Mouse (Mus musculus) MEL (cell line): ENCODE measurements around the gene Mtfmt. TPM values are rescaled to one million over a fixed set of nuclear protein-coding genes. Genes with fewer than 3 reads are reported as not detected.

Experiments used
- DNase-seq: peaks from one replicate; pipeline ENCODE4 v3.0.0; 2011; ENCODE audit warnings: low read depth, low spot score
- H3K27ac ChIP-seq: 2 replicates; pipeline ENCODE4 v1.5.1; 2012; ENCODE audit warnings: low read depth, mild to moderate bottlenecking, control low read depth, low read length, moderate library complexity; ENCODE audit not compliant: control insufficient read depth
- H3K27me3 ChIP-seq, 2 experiments: fragments of 150-350 bp in 1 of 2; sonication (generic) in 1 of 2; 2 replicates each; pipeline ENCODE4 v1.6.1; 2012; ENCODE audit warnings: low read length in 2 of 2, mild to moderate bottlenecking in 2 of 2, improper control_type of control experiment in 1 of 2, moderate library complexity in 1 of 2; ENCODE audit not compliant: insufficient read depth in 2 of 2, control insufficient read depth in 1 of 2
- H3K36me3 ChIP-seq, 2 experiments: 2 replicates each; pipeline ENCODE4 v1.6.1; 2012 to 2014; ENCODE audit warnings: low read length in 2 of 2, improper control_type of control experiment in 1 of 2, inconsistent platforms in 1 of 2, mild to moderate bottlenecking in 1 of 2; ENCODE audit not compliant: insufficient read depth in 2 of 2, control insufficient read depth in 1 of 2
- H3K4me1 ChIP-seq, 2 experiments: fragments of 150-350 bp in 1 of 2; sonication (generic) in 1 of 2; 2 replicates each; pipeline ENCODE4 v1.6.1; 2012; ENCODE audit warnings: low read length in 2 of 2, improper control_type of control experiment in 1 of 2, mild to moderate bottlenecking in 1 of 2; ENCODE audit not compliant: insufficient read depth in 2 of 2, control insufficient read depth in 1 of 2
- H3K4me3 ChIP-seq, 2 experiments: fragments of 150-350 bp in 1 of 2; sonication (generic) in 1 of 2; 2 replicates each; pipeline ENCODE4 v1.5.1; 2012; ENCODE audit warnings: low read depth in 2 of 2, low read length in 2 of 2, mild to moderate bottlenecking in 2 of 2, moderate library complexity in 2 of 2, control low read depth in 1 of 2, improper control_type of control experiment in 1 of 2; ENCODE audit not compliant: control insufficient read depth in 1 of 2, insufficient read depth in 1 of 2
- H3K79me2 ChIP-seq: 2 replicates; pipeline ENCODE4 v1.6.1; 2012; ENCODE audit warnings: mild to moderate bottlenecking, low read length, moderate library complexity; ENCODE audit not compliant: control insufficient read depth, poor library complexity, insufficient read depth
- H3K9ac ChIP-seq: 2 replicates; pipeline ENCODE4 v1.6.1; 2012; ENCODE audit warnings: low read depth, mild to moderate bottlenecking, control low read depth, low read length, moderate library complexity; ENCODE audit not compliant: control insufficient read depth, poor library complexity, severe bottlenecking
- H3K9me3 ChIP-seq: fragments of 150-350 bp; sonication (generic); replicated peaks from 2 replicates; pipeline ENCODE4 v1.6.1; 2012; ENCODE audit warnings: mild to moderate bottlenecking, low read length, improper control_type of control experiment, moderate library complexity; ENCODE audit not compliant: insufficient read depth
- BHLHE40 ChIP-seq: IDR thresholded peaks from 2 replicates; pipeline ENCODE4 v1.6.1; 2012; ENCODE audit warnings: low read depth, mild to moderate bottlenecking, inconsistent platforms, low read length, improper control_type of control experiment, borderline replicate concordance
- CHD2 ChIP-seq: IDR thresholded peaks from 2 replicates; pipeline ENCODE4 v1.6.1; 2011; ENCODE audit warnings: low read length, improper control_type of control experiment
- CTCF ChIP-seq, 3 experiments: IDR thresholded peaks in 2 of 3; conservative IDR thresholded peaks in 1 of 3; 2 replicates each; pipeline ENCODE4 v1.5.1; 2011 to 2012; ENCODE audit warnings: low read length in 3 of 3, low read depth in 2 of 3, mild to moderate bottlenecking in 2 of 3, improper control_type of control experiment in 1 of 3, inconsistent platforms in 1 of 3, mixed read lengths in 1 of 3, moderate library complexity in 1 of 3; ENCODE audit not compliant: control insufficient read depth in 1 of 3, insufficient read depth in 1 of 3, poor library complexity in 1 of 3, severe bottlenecking in 1 of 3
- E2F4 ChIP-seq: IDR thresholded peaks from 2 replicates; pipeline ENCODE4 v1.6.1; 2011; ENCODE audit warnings: low read depth, low read length, improper control_type of control experiment, borderline replicate concordance
- EP300 ChIP-seq, 2 experiments: IDR thresholded peaks; 2 replicates each; pipeline ENCODE4 v1.6.1; 2011; ENCODE audit warnings: improper control_type of control experiment in 2 of 2, low read length in 2 of 2, low read depth in 1 of 2, mild to moderate bottlenecking in 1 of 2
- GABPA ChIP-seq: IDR thresholded peaks from 2 replicates; pipeline ENCODE4 v1.6.1; 2012; ENCODE audit warnings: low read depth, mild to moderate bottlenecking, inconsistent platforms, low read length, improper control_type of control experiment, moderate library complexity
- MAFK ChIP-seq: IDR thresholded peaks from 2 replicates; pipeline ENCODE4 v1.6.1; 2011; ENCODE audit warnings: low read depth, mild to moderate bottlenecking, low read length, improper control_type of control experiment, borderline replicate concordance
- MAX ChIP-seq: IDR thresholded peaks from 2 replicates; pipeline ENCODE4 v1.6.1; 2011; ENCODE audit warnings: low read length, improper control_type of control experiment
- MAZ ChIP-seq: IDR thresholded peaks from 2 replicates; pipeline ENCODE4 v1.6.1; 2012; ENCODE audit warnings: low read depth, mild to moderate bottlenecking, inconsistent platforms, low read length, improper control_type of control experiment
- MYC ChIP-seq: IDR thresholded peaks from 2 replicates; pipeline ENCODE4 v1.6.1; 2011; ENCODE audit warnings: low read depth, mild to moderate bottlenecking, low read length, improper control_type of control experiment, moderate library complexity
- POLR2AphosphoS2 ChIP-seq: IDR thresholded peaks from 2 replicates; pipeline ENCODE4 v1.6.1; 2011; ENCODE audit warnings: low read length, improper control_type of control experiment
- RCOR1 ChIP-seq: IDR thresholded peaks from 2 replicates; pipeline ENCODE4 v1.6.1; 2012; ENCODE audit warnings: low read depth, mild to moderate bottlenecking, inconsistent platforms, low read length, improper control_type of control experiment
- SIN3A ChIP-seq: IDR thresholded peaks from 2 replicates; pipeline ENCODE4 v1.6.1; 2012; ENCODE audit warnings: low read length, improper control_type of control experiment, inconsistent platforms
- SMC3 ChIP-seq: IDR thresholded peaks from 2 replicates; pipeline ENCODE4 v1.6.1; 2011; ENCODE audit warnings: low read depth, low read length, improper control_type of control experiment
- TAL1 ChIP-seq: IDR thresholded peaks from 2 replicates; pipeline ENCODE4 v1.6.1; 2012; ENCODE audit warnings: mild to moderate bottlenecking, inconsistent platforms, low read length, moderate library complexity, mixed read lengths
- ZNF384 ChIP-seq: IDR thresholded peaks from 2 replicates; pipeline ENCODE4 v1.6.1; 2012; ENCODE audit warnings: low read depth, mild to moderate bottlenecking, inconsistent platforms, low read length, improper control_type of control experiment
- polyA plus RNA-seq, 2 experiments: library from polyadenylated mRNA; stranded (reverse) in 1 of 2; unstranded in 1 of 2; fragments of >175 nt in 1 of 2; fragments of >200 nt in 1 of 2; gene quantifications; 2 replicates each; pipeline versions ENCODE4 v1.2.1 to v1.2.4; 2012; ENCODE audit warnings: low replicate concordance in 2 of 2, low read depth in 1 of 2; ENCODE audit not compliant: insufficient read length in 2 of 2, insufficient read depth in 1 of 2, missing spikeins in 1 of 2
- total RNA-seq: library from RNA; depleted of rRNA; stranded (reverse); fragments of 300-350 nt; gene quantifications from 2 replicates; pipeline ENCODE4 v1.2.3, GENCODE M21; 2012

Mtfmt gene
- total and polyA plus RNA-seq, 3 experiments = 10.6 to 14.2 TPM; not detected in 1

DNA sequence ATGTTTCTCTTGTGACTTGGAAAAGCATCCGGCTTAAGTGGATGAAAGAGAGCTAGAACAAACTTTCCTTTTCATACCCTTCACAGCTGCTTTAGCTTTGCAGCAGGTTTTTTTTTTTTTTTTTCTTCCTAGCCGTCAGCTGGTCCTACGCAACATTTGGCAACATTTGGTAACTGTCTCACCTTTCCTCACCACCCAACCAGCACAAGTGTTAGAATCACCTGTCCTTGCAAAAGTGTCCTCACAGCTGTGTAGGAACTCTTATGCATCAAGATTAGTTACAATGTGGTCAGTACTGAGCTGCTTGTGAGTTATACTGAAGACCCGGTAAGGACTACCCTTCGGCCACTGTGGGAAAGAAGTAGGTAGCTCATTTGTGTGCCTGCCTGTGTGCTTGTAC is 27.0 kb downstream of the Mtfmt start:
- Histone ChIP-seq H3K9ac (no peak overlapping the region), H3K36me3 (peaks cover 0 to 8% of the 10 kb centered on the region in 2 experiments; a peak in 2 of 4 replicates), H3K4me3 (no peak overlapping the region), H3K79me2 (peaks cover 1% of the 10 kb centered on the region; the same call in 1 of the 2 replicates), H3K9me3 (no peaks in the 10 kb centered on the region), H3K27ac (no peak overlapping the region), H3K27me3 (no peaks in the 10 kb centered on the region), H3K4me1 (peaks cover 0 to 9% of the 10 kb centered on the region in 2 experiments; a peak in 2 of 4 replicates)
- TF ChIP-seq EP300 (IDR thresholded peaks at IDR 0.05; ENCODE audit: low read depth in 1 of 2, low read length in 2 of 2) = no peak
- TF ChIP-seq ZNF384 = peak; percentile 44; the same call in 1 of the 2 replicates
- DNase-seq = no peak

DNA sequence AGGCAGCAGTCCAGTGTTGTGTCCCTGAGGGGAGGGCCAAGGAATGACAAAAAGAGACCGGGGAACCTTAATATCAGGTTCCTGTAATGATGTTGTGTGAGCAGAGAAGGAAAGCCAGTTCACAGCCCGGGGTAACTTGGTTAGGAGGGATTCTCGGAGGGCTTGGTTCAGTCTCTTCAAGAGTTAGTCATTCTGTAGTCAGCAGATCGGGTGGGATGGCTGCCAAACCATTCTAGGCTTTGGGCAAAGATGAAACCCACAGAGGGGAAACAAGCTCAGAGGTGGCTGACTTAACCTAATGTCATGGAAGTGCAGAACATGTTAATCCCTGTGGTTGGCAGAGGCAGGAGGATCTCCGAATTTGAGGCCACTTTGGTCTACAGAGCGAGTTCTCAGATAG is 28.6 kb downstream of the Mtfmt start:
- Histone ChIP-seq H3K9me3 (no peaks in the 10 kb centered on the region), H3K9ac (no peak overlapping the region), H3K27me3 (no peaks in the 10 kb centered on the region), H3K27ac (no peak overlapping the region), H3K4me1 (peaks cover 0 to 9% of the 10 kb centered on the region in 2 experiments; a peak in 2 of 4 replicates), H3K79me2 (peaks cover 1% of the 10 kb centered on the region; the same call in 1 of the 2 replicates), H3K36me3 (peaks cover 0 to 8% of the 10 kb centered on the region in 2 experiments; a peak in 2 of 4 replicates), H3K4me3 (no peak overlapping the region)
- no peak for TF ChIP-seq BHLHE40
- no peak for TF ChIP-seq CTCF (IDR thresholded peaks at IDR 0.05 in 2 of 3, conservative IDR thresholded peaks at IDR 0.05 in 1 of 3; ENCODE audit: control insufficient read depth in 1 of 3, insufficient read depth in 1 of 3, low read depth in 2 of 3, low read length in 3 of 3, poor library complexity in 1 of 3, severe bottlenecking in 1 of 3)
- TF ChIP-seq SMC3 = no peak
- TF ChIP-seq GABPA = no peak
- no peak for TF ChIP-seq SIN3A
- TF ChIP-seq POLR2AphosphoS2 = no peak
- TF ChIP-seq CHD2 = no peak
- TF ChIP-seq MAX = no peak
- DNase-seq = peak; percentile 29

DNA sequence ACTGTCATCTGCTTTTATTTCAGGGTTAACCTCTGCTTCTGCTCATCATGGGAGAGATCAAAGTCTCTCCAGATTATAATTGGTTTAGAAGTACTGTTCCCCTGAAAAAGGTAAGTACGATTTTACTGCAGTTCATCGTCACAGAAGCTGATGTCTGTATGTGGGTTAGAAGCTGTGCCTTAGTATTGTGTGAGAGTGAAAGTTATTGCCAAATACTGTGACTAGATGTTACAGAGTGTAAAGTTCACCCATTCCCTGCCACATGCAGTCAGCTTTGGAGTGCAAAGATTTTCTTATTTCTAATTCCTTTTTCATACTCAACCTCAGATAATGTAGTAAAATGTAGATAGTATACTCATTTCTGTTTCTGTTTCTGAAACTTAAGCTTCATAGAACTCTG is 29.7 kb downstream of the Mtfmt start:
- H3K79me2 ChIP-seq = peaks cover 1% of the 10 kb centered on the region; the same call in 1 of the 2 replicates
- DNase-seq = no peak
- TF ChIP-seq SMC3 (no peak), TAL1 (no peak), MYC (no peak), E2F4 (no peak), MAZ (no peak), SIN3A (no peak), RCOR1 (no peak), MAFK (no peak)
- TF ChIP-seq, all 39 proteins: peak for 0
- no peak overlapping the region for H3K27ac ChIP-seq
- H3K4me3 ChIP-seq = no peak overlapping the region
- no peaks in the 10 kb centered on the region for H3K27me3 ChIP-seq
- H3K9me3 ChIP-seq = no peaks in the 10 kb centered on the region
- H3K4me1 ChIP-seq = peaks cover 0 to 9% of the 10 kb centered on the region in 2 experiments; a peak in 3 of 4 replicates
- no peak overlapping the region for H3K9ac ChIP-seq
- H3K36me3 ChIP-seq = peaks cover 0 to 8% of the 10 kb centered on the region in 2 experiments; a peak in 2 of 4 replicates
